Mouse (Mus musculus) left cerebral cortex, postnatal 10 days (tissue): ENCODE measurements at regions not wholly inside any gene's neighbourhood (a gene's known extent, or its start where the extent isn't known, plus 50 kb on each side); places are given as distances from the start of the nearest gene placed in this dataset.

Experiments used
- DNase-seq, 2 experiments: peaks; one replicate each; pipeline ENCODE4 v3.0.0; 2021 to 2022; ENCODE audit warnings: low spot score in 2 of 2, mixed read lengths in 1 of 2; ENCODE audit errors: extremely low spot score in 1 of 2
- intact Hi-C: fragments of 180-260 bp; cut with DNase I; formaldehyde crosslinking; loops from one replicate; pipeline ENCODE4 v1.15.1; 2025

DNA sequence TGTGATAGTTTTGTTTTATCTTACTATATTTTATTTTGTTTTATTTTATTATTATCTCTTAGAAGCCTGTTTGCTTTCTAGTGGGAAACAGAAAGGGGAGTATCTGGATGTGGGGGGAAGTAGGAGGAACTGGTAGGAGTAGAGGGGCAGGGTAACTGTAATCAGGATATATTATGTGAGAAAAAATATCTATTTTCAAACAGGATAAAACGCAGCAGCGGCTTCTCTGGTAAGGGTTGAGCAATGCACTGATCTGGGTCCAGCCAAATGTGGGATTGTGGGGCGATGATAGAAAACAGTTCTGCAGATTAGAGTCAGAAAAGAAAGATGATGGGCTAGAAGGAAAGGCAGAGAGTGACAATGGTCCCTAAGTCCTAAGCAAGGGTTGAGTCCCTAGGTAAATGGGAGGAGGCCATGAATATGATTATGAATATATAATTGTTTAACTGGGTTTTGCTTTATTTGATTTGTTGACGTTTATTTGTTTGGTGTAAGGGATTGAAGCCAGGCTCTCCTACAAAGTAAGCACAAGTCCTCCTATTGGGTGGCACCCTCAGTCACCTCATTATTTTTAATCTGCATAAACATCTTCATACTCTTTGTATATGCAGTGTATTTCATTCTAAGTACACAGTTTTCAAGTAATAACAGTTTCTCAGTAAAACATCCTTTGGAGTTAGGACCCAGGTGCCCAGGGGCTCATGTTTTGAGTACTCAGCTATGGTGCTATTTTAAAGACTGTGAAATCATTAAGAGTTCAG lies 283.7 kb downstream of the Meis1 start:
- DNase-seq = no peak
- intact Hi-C loops = no loop called here

DNA sequence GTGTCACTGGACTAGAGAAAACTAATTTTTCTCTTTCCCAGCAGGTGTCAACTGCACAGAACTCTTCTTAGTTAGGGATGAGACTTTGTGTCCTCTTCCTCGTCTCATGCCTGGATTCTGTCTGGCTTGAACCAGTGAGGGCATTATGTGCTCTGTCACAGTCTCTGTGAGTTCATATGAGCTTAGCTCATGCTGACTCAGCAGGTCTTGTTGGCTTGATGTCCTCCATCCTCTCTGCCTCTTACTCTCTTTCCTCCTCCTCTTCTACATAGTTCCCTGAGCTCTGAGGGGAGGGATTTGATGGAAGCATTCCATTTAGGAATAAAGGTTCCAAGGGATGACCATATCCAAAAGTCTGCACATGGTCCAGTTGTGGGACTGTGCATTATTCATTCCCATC lies 284.7 kb downstream of the Meis1 start:
- DNase-seq = no peak
- intact Hi-C loops = no loop called here

DNA sequence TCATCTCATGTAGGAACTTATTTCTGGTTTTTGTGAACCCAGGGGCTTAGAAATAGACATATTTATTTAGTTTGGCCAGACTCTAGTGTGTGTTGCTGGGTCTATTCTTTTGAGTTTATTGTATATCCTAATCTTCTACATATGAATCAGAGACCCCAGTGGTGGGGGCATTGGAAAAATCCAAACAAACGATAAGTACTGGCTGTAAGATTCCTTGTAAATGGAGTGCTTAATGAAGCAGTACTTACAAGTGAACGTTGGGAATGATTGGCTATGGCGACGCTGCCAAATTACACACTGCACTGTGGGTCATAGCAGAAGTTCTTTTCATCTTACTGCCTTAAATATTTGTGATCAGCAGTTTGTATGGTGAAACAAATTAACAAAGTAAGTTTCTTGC lies 289.0 kb downstream of the Meis1 start:
- intact Hi-C loops = no loop called here

DNA sequence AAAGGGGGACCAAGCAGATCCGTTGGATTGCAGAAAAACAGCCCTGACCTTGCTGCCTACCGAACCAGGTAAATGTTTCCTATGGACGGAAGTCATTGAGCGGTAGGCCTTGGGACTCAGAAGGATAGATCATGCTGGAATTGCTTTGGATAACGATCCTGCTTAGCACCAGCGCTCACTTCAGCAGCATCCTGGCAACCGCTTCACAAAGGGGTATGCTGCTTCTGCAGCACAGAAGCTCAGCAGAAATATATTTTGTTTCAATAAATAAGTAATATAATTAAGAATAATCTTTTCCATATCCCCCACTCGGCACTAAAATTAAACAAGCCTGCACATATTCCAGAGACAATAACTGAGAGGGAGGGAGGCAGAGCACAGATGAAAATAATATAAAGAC lies 296.0 kb downstream of the Meis1 start:
- DNase-seq = no peak
- intact Hi-C loops = no loop called here

More for the DNA sequence above, 289.0 kb downstream of the Meis1 start:
- DNase-seq = no peak

DNA sequence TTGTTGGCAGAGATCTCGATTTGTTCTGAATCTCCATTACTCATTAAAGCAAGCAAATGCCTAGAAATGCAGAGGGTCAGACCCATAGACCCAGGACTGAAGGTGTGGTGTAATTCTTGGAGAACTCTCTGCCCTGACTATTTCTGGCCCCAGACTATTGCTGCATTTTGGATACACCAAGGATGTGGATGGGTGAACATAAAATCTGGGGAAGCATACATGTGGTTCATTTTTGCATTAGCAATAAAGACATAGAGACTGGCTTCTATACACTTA lies 303.0 kb downstream of the Meis1 start:
- DNase-seq = no peak
- intact Hi-C loops = no loop called here

DNA sequence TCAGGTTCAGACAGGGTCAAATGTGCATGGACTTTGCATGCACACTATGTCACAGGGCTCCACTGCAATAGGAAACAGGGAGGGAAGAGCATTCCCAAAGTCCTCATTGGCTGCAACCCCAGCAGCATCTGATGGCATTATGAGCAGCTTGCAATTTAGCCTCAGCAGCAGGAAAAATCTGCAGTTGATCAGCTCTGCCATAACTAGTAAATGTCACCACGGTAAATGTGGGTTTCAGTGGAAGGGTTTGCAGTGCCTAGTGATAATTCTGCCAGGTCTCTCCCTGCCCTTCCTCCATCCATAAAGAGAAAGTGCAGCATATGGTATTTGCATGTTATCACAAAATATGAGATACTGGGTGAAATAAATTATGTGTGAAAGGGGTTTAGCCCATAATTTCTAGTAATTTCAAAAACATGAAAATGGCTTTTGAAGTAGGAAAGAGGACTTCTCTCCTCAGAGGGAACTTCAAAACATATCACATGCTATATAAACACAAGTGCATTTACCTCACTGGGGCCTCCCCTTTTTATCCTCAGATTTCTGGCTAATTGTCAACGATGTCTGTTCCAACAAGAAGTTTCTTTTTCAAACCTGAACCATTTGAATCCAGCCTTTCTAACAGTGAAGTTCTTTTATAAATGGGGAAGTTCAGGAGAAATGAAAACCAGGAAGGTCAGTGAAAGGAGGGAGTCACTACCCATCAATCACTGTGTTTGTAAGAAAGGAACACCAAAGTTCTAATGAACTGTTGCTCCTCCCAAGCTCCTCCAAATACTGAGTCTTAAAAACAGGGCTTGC lies 303.5 kb downstream of the Meis1 start:
- no peak for DNase-seq
- intact Hi-C loops = no loop called here

DNA sequence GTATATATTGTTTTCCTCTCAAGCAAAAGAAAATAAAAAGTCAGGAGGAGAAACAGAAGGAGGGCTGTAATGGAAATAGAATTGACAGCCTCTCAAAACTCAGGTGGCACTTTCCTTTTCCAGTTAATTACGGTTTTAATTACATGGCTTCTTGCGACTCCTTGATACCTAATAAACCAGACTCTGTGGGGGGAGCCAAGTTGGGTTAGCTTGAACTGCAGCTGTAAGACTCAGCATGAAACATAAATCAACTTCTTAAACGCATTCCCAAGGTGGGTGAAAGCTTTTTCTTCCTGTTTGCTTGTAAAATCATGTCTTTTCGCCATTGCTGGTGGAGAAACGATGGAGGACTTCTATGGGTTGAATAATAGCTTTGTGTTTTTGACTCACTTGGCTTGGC lies 304.4 kb downstream of the Meis1 start:
- no peak for DNase-seq

DNA sequence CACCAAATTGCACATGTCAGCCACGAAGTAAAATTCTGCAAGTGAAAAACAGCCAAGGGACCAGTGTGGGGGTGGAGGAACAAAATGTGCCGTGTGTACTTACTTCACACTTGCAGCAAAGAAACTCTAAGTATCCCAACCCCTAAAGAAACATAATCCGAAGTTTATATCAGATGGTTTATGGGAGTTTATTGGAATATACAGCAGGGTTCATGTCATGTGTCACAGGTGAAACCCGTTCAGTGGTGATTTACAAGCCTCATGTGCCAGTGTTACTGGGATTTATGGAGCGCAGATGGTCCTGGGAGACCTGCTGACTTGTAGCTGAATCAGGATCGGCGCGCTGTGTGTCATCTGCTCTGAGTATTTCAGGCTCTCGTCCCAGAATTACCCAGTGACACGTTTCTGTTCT lies 306.1 kb downstream of the Meis1 start:
- DNase-seq = peak; percentile 25 to 26
- intact Hi-C loops = no loop called here

More for the DNA sequence above, 304.4 kb downstream of the Meis1 start:
- intact Hi-C loops = no loop called here

DNA sequence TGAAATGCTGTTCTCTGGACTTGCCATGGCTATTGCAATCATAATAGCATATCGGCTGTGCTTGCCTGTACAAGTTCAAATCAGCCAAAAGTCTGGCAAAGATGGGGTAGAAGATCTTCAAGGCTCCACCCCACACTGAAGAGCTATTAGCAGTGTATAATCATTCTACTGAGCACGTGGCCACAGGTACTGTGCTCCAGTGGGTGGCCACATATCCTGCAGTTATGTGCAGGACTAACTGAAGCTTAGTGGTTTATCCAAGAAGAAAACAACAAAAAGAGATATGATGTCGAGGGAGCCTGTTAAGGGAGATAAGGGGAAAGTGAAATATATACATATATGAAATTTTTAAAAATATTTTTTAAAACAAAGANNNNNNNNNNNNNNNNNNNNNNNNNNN lies 309.2 kb downstream of the Meis1 start:
- DNase-seq = no peak
- intact Hi-C loops = no loop called here

DNA sequence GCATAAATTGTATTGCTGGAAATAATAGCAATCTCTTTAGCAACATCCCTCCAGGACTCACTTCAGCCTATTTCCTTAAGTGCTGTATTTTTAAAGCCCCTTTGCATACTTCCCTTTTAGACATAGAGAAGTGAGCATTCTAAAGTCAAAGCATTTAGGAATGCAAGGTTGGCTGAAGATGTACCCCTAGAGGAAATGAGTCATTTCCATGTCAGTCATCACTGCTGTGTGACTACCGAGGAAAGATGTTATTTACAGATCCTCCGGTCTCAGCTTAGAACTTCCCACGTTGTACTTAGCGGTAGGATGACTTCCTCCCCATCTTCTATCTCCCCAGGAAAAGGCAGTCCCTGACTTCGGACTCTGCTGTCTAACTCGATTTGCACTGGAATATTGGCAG lies 337.2 kb downstream of the Meis1 start:
- DNase-seq = no peak
- intact Hi-C loops = no loop called here

DNA sequence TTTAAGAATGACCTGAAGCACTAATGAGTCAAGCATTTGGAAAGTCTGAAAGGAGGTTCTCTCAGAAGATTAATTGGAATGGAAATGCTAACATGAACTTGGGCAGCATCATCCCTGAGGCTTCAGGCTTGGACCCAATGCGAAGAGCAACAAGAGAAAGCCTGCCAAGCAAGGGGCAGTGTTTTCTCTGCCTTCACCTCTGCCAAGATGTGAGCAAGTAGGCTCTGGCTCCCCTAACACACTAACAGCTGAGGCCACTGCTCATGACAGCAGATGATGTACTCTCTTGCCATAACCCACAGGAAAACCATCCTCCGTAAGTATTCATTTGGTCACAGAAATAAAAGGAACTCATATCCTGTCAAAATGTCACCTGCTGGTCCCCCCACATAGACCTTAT lies 341.9 kb downstream of the Meis1 start:
- DNase-seq = no peak
- intact Hi-C loops = no loop called here

DNA sequence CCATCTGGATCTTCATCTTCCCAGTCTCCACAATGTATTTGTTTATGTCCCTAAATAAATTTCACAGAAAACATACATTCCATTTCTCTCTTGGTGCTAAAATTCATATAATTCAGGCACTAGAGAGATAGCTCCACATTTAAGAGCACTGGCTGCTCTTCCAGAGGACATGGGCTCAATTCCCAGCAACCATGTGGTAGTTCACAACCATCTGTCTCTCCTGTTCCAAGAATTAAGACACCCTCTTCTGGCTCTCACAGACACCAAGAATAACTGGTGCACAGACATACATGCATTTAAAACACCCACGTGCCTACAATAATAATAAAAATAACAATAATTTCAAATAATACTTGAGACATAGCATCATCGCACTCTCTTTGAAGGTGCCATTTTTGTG lies 347.8 kb downstream of the Meis1 start:
- intact Hi-C loops = no loop called here
- peak in 1 of 2 experiments; percentile 36 for DNase-seq

DNA sequence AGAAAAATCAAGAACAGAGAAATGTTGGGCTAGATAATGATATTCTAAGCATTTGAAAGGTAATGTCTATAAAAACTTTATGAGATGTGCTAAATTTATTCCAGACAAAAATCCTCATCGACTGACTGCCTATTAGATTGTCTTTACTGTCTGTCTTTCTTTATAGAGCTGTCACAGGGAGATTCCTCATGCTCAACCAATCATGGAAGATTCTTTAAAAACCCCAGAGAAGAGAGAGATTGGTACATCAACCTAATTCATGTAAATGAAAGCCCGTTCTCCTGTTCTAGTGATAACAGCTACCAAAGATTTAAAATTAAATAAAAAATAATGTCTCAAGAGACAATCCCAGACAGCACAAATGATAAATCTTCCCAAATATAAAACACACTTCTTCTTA lies 349.5 kb downstream of the Meis1 start:
- intact Hi-C loops = no loop called here
- DNase-seq = no peak

DNA sequence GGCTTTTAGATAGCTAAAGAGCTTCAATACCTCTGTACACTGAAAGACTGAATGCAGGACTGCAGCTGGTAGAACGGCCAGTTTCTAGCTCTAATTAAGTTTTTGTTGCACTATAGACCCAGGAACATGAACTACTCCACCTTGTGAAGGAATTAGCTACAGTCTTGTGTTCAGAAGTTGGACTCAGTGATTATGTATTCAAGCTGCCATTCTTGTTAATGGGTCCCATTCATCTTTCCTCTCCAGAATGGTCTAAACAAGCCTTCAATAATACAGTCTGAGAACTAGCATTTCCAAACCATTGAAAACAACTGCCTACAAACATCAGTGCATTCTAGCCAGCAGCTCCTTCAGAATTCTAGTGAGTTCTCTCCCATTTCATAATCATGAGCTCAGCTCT lies 362.4 kb downstream of the Meis1 start:
- DNase-seq = no peak
- intact Hi-C loops = no loop called here

DNA sequence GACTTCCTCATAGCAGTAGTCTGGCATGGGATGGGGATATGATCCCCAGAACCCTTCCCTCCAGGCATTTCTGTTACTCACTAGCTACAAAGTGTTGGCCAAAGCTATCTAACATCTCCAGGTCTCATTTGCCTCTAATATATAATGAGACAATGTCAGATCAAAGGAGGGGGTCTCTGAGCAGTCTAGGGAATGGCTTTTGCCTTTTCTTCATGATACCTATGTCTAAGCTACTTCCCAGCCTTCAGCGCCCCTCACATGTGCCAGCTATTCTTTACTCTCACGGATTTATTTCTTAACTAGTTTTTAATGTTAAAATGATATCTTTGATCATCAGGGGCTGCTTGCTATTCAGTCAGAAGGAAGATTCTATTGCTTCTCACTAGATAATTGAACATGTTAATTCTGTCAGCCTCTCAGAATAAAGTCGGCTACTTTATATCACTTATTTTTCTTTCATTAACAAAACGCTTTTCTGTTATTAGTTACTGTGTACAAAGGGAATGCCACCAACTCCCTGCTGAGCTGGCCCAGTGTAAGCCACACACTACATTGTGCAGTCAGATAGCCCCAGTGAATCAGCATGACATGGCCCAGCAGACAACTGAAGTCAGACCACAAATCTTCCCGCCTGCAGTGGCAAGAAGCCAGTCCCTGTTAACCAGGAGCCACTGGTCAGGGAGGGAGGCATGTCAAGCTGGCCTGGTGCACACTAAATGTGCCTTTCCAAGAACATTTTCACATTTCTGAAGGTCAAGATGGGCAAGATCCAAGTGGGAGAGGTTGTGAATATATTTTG lies 386.6 kb downstream of the Meis1 start:
- intact Hi-C loops = no loop called here
- DNase-seq = no peak

DNA sequence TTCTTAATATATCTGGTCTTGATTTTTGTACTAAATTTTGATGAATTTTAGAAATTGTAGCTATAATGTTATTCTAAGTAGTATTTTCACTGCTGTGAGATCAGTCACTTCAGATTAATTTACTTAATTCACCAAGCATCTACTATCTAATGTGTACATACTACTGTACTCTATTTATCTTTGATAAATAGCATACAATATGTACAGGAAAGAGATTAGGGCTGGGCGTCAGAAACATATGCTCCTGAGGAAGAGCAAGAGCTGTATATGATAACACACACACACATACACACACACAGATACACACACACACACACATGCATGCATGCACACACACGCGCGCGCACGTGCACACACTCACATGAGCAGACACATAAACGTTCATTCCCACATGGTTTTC lies 387.2 kb downstream of the Meis1 start:
- DNase-seq = no peak
- intact Hi-C loops = no loop called here

DNA sequence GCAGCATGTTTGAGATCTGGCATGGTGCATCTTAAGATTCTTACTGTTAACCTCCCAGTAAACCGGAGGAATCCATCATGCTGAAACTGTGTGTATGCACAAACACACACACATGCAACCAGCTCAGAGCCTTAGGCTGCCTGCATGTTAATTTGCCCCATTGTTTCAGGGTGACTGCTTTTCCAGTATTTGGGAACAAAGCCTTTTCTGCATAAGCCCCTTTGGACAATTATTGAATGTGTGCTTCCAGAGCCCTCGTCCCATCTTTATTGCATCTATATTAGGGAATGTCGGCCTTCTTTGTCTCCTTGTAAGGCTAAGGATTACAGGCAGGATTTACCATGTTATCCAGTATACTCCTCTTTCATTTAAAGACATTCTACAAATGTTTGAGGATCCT lies 397.0 kb downstream of the Meis1 start:
- DNase-seq = no peak
- intact Hi-C loops = no loop called here

DNA sequence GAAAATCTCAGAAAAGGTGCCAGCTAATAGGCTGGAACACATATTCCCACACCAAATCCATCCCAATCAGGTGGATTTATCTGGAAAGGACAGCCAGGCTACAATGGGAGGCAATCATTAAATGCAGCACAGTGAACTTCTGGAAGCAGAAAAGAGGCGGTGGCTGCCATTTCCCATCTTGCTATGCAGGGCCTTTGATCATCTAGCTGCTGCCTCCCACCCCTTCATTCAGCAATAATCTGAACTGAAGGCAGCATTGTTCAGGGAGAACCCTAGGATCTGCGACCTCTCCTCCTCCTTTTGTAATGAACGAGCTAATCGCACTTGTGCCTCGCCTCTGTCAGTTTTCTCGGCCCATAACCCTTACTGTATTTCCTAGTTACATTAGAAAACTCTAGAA lies 413.9 kb downstream of the Meis1 start:
- intact Hi-C loops = no loop called here
- DNase-seq = no peak

DNA sequence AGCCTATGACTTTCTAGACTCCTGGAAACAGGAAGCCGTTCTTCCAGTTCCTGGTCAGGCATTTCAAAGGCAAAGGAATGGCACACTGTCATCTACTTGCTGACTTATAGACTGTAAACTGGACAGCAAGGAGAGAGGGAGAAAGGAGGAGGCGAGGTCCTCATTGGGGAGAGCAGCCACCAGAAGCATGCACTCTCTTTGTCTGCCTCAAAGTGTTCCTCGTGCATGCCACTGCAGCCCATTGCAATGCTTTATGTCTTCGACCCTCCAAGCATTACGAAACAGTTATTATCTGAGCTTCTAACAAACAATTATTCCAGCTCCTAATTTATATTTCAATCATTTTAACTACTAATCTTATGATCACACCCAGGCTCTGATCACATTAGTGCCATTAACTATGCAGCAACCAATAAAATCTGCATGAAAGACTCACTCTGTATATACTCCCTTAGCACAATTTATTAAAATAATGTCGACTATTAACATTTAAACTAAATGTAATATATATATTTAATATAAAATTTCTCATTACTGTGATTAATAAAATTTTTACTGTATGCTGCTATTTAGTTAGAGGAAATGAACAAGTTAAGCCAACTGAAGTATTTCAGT lies 417.1 kb downstream of the Meis1 start:
- no peak for DNase-seq
- intact Hi-C loops = no loop called here

DNA sequence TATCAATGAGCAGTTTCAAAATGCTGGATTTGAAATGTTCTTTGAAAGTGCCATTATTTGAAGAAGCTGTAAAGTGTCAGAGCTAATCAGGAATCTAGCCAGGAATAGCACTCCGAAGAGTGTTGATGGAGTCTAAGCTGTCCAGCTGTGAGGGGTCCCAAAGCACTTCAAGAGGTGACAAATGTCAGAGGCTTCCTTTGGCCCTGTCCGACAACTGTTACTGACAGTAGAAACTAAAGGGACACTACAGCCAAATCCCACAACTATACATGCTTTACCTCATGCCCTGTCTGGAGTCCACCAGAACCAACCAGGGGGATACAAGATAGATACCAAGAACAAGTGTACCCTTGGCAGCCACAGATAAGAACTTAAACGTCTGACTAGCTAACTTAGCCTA lies 420.4 kb downstream of the Meis1 start:
- DNase-seq = no peak
- intact Hi-C loops = no loop called here
